Mouse (Mus musculus) gastrocnemius, adult 8-10 months (tissue): ENCODE results near the gene Ss18l1. TPM values are rescaled to one million over a fixed set of nuclear protein-coding genes. Genes with fewer than 3 reads are reported as not detected.

Experiments
- DNase-seq, 2 experiments: peaks; one replicate each; pipeline ENCODE4 v3.0.0; 2022; ENCODE audit warnings: low spot score in 2 of 2
- total RNA-seq, 4 experiments: library from RNA; stranded (reverse); gene quantifications; 2 replicates each; pipeline ENCODE4 v1.2.4; 2022

Gene Ss18l1
- total RNA-seq, 4 experiments from 2014 or later, result 1.8 to 2.5 (median 2.1) TPM

GRCm38 (mm10) chr2:180034753-180035152, 7.6 kb upstream of the Ss18l1 start:
- no peak for DNase-seq

GRCm38 (mm10) chr2:180040406-180040805, 1.9 kb upstream of the Ss18l1 start:
- no peak for DNase-seq

- DNase-seq, result no peak
Observed at GRCm38 (mm10) chr2:180041577-180042255, 593 bp upstream of the Ss18l1 start.

- DNase-seq, result peak in 1 of 2 experiments; percentile 40
Observed at GRCm38 (mm10) chr2:180042858-180043515, 678 bp downstream of the Ss18l1 start.

- DNase-seq, result no peak
Observed at GRCm38 (mm10) chr2:180045283-180045682, 3.0 kb downstream of the Ss18l1 start.

GRCm38 (mm10) chr2:180047580-180047979, 5.3 kb downstream of the Ss18l1 start:
- no peak for DNase-seq

GRCm38 (mm10) chr2:180047980-180048635, 5.8 kb downstream of the Ss18l1 start:
- no peak for DNase-seq

- peak; percentile 52 to 64 for DNase-seq
Observed at GRCm38 (mm10) chr2:180050986-180051385, 8.7 kb downstream of the Ss18l1 start.

- no peak for DNase-seq
Observed at GRCm38 (mm10) chr2:180051986-180052733, 9.9 kb downstream of the Ss18l1 start.

- DNase-seq, result peak in 1 of 2 experiments; percentile 20
Observed at GRCm38 (mm10) chr2:180053001-180053400, 10.7 kb downstream of the Ss18l1 start.

GRCm38 (mm10) chr2:180063338-180064131, 21.2 kb downstream of the Ss18l1 start:
- no peak for DNase-seq

GRCm38 (mm10) chr2:180069770-180070480, 27.6 kb downstream of the Ss18l1 start:
- no peak for DNase-seq

GRCm38 (mm10) chr2:180070481-180071453, 28.5 kb downstream of the Ss18l1 start, which contains the start of gene Mtg2:
TSS of gene Mtg2 (plus strand) at chr2:180070588.
- peak; percentile 90 to 94 for DNase-seq

- no peak for DNase-seq
Observed at GRCm38 (mm10) chr2:180071671-180072070, 29.4 kb downstream of the Ss18l1 start.

- no peak for DNase-seq
Observed at GRCm38 (mm10) chr2:180072886-180073285, 30.6 kb downstream of the Ss18l1 start.

GRCm38 (mm10) chr2:180077622-180078021, 35.3 kb downstream of the Ss18l1 start:
- no peak for DNase-seq

- DNase-seq, result no peak
Observed at GRCm38 (mm10) chr2:180080680-180081079, 38.4 kb downstream of the Ss18l1 start.

GRCm38 (mm10) chr2:180083063-180083462, 40.8 kb downstream of the Ss18l1 start:
- no peak for DNase-seq

GRCm38 (mm10) chr2:180084565-180084964, 42.3 kb downstream of the Ss18l1 start:
- DNase-seq, result no peak
